Mouse (Mus musculus): ENCODE data around the gene Treml2.

DNA sequence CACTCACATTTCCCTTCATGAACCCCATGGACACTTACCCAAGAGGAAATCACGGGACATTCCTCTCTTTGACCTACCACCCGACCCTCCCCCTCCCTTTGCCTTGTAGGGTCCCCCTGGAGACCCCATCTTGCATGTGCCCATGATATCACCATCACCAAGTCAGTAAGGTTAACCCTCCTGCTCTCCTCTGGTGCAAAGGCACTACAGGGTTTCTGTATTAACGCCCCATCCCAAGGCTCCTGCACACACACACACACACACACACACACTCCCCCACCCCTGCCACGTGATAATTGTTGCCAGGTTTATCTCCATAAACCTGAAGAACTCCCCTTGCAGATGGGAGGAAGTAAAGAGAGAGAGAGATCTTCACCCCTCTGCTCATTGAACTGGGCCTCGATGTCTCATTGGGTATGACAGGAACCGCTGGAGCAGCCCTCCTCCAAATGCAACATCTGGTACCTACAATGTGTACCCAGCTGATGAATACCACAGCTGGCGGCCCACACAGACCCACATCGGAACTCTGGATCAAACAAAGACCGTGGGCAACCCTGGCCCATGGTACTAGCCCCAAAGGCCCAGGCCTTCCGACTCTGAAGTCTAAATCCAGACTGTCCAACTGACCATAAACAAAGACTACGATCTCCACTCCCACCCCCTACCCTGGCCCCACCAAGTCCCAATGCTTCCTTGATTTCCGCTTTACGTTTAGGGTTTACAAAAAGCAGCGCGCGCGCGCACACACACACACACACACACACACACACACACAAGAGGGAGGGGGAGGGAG lies 18.2 kb upstream of the Treml2 start:
- TF ChIP-seq CTCF (IDR thresholded peaks at IDR 0.05; ENCODE audit: low read depth) (no peak), EP300 (optimal IDR thresholded peaks at IDR 0.05) (no peak)
